Mouse (Mus musculus) heart, adult 2 months (tissue): Measurements from ENCODE around the gene Gm3269.
"Not testable (repeated sequence)": the region's sequence is repeated elsewhere in the genome, so short reads cannot be mapped to it uniquely, and the experiment has no call there.

Source experiments
- CTCF ChIP-seq: fragments of 200-600 bp; IDR thresholded peaks from 2 replicates; pipeline ENCODE4 v1.8.1; 2022; ENCODE audit warnings: antibody characterized with exemption, mild to moderate bottlenecking, moderate library complexity
- EP300 ChIP-seq: fragments of 200-500 bp; IDR thresholded peaks from 2 replicates; pipeline ENCODE4 v1.6.1; 2011; ENCODE audit warnings: low read depth, low read length, control low read depth; ENCODE audit not compliant: insufficient read depth
- POLR2A ChIP-seq: fragments of 200-500 bp; IDR thresholded peaks from 2 replicates; pipeline ENCODE4 v1.6.1; 2011; ENCODE audit warnings: mild to moderate bottlenecking, low read depth, low read length, control low read depth; ENCODE audit not compliant: insufficient read depth

DNA sequence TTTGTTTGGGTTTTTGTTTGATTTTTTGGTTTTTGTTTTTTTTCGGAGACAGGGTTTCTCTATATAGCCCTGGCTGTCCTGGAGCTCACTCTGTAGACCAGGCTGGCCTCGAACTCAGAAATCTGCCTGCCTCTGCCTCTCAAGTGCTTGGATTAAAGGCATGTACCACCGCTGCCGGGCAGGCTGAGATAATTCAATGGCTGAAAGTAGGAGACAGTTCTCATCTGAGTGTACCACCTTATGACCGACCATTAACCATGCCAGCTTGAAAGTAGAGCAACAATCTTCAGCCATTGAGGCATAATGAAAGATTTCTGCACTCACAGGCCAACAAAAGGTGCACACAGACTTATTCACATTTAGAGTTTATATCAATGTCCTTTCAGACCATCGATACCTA, 31.5 kb upstream of the Gm3269 start:
- TF ChIP-seq POLR2A, CTCF, EP300: not testable (repeated sequence)
